Mouse (Mus musculus): Measurements from ENCODE around the gene Iscu.

GRCm38 (mm10) chr5:113800280-113800679, 27.7 kb downstream of the Iscu start, which contains the start of gene Tmem119:
- TF ChIP-seq CTCF (IDR thresholded peaks at IDR 0.05; ENCODE audit: insufficient read depth, low read depth, low read length) (no peak), POLR2A (IDR thresholded peaks at IDR 0.05; ENCODE audit: insufficient read depth, low read depth, low read length) (no peak)
